Mouse (Mus musculus) neural tube, embryonic 14.5 days (tissue): ENCODE results near the gene Hist1h4f. TPM values are rescaled to one million over a fixed set of nuclear protein-coding genes. Genes with fewer than 3 reads are reported as not detected.
"Not testable (repeated sequence)": the region's sequence is repeated elsewhere in the genome, so short reads cannot be mapped to it uniquely, and the experiment has no call there.

Source experiments
- ATAC-seq: fragments of 200-750 bp; cut with Nextera tagmentation; 2 replicates; pipeline ENCODE4 v1.8.0; 2017; ENCODE audit warnings: low read depth, mild to moderate bottlenecking, moderate TSS enrichment, moderate library complexity
- H3K27ac ChIP-seq: fragments of 300-500 bp; sonication (generic); 2 replicates; pipeline ENCODE4 v1.5.1; 2014; ENCODE audit warnings: low read depth, mild to moderate bottlenecking, control low read depth, low read length, moderate library complexity, mixed read lengths
- H3K27me3 ChIP-seq: fragments of 300-500 bp; sonication (generic); 2 replicates; pipeline ENCODE4 v1.6.1; 2014; ENCODE audit warnings: low read length; ENCODE audit not compliant: control insufficient read depth, insufficient read depth
- H3K36me3 ChIP-seq: fragments of 300-500 bp; sonication (generic); 2 replicates; pipeline ENCODE4 v1.6.1; 2014; ENCODE audit warnings: low read length, mixed read lengths; ENCODE audit not compliant: control insufficient read depth, insufficient read depth
- H3K4me1 ChIP-seq: fragments of 300-500 bp; sonication (generic); 2 replicates; pipeline ENCODE4 v1.6.1; 2014; ENCODE audit warnings: low read length; ENCODE audit not compliant: control insufficient read depth, insufficient read depth
- H3K4me2 ChIP-seq: fragments of 300-500 bp; sonication (generic); 2 replicates; pipeline ENCODE4 v1.6.1; 2014; ENCODE audit warnings: mild to moderate bottlenecking, low read depth, low read length, control low read depth
- H3K4me3 ChIP-seq: fragments of 300-500 bp; sonication (generic); 2 replicates; pipeline ENCODE4 v1.5.1; 2014; ENCODE audit warnings: low read depth, low read length, control low read depth, mixed read lengths
- H3K9ac ChIP-seq: fragments of 300-500 bp; sonication (generic); replicated peaks from 2 replicates; pipeline ENCODE4 v1.6.1; 2014; ENCODE audit warnings: low read depth, mild to moderate bottlenecking, control low read depth, low read length, mixed read lengths
- H3K9me3 ChIP-seq: fragments of 300-500 bp; sonication (generic); 2 replicates; pipeline ENCODE4 v1.6.1; 2016; ENCODE audit warnings: low read length; ENCODE audit not compliant: control insufficient read depth
- WGBS: fragments of 180-500 bp; shearing (Covaris S2); extraction: QIAGEN DNeasy Blood & Tissue Kit; methylation state at CpG from one replicate; pipeline ENCODE4 v1.1.7; 2014; 5-methylcytosine and 5-hydroxymethylcytosine counted together
- polyA plus RNA-seq: library from polyadenylated mRNA; unstranded; fragments of >200 nt; fragmentation: Nextera tagmentation; extraction: Ambion mirVana; gene quantifications from 2 replicates; pipeline ENCODE4 v1.2.1, GENCODE M21; 2014

Gene Hist1h4f
- polyA plus RNA-seq, 1 experiment from 2014 or later: not detected

GRCm38 (mm10) chr13:23550761-23551145, 695 bp downstream of the Hist1h4f start:
- peak overlapping the region; percentile 52 for H3K4me2 ChIP-seq
- peak overlapping the region; percentile 84 for H3K27ac ChIP-seq
- H3K4me1 ChIP-seq: 0 out of 2 replicates have a peak, but pooled peaks cover 3% of the 10 kb centered on the region
- peak overlapping the region; percentile 34 for H3K4me3 ChIP-seq
- H3K9ac ChIP-seq: no peak overlapping the region
- no peaks in the 10 kb centered on the region for H3K9me3 ChIP-seq
- H3K36me3 ChIP-seq: no peaks in the 10 kb centered on the region
- ATAC-seq: no peak
- 3% methylated on average over 3 of the region's 3 CpGs for whole genome bisulfite sequencing
- H3K27me3 ChIP-seq: no peaks in the 10 kb centered on the region; the same call in 1 of the 2 replicates

- ATAC-seq: no peak
- 86% methylated on average over 5 of the region's 5 CpGs for WGBS
- Histone ChIP-seq H3K27me3 (no peaks in the 10 kb centered on the region), H3K4me3 (no peak overlapping the region), H3K9me3 (no peaks in the 10 kb centered on the region), H3K4me1 (no peaks in the 10 kb centered on the region), H3K4me2 (no peak overlapping the region), H3K36me3 (no peaks in the 10 kb centered on the region), H3K27ac (no peak overlapping the region), H3K9ac (no peak overlapping the region)
These were observed 4.8 kb downstream of the Hist1h4f start for GRCm38 (mm10) chr13:23546694-23547093.

- not testable (repeated sequence) for H3K27me3 ChIP-seq, ATAC-seq, H3K9me3 ChIP-seq, H3K9ac ChIP-seq, H3K4me1 ChIP-seq, H3K36me3 ChIP-seq
- Histone ChIP-seq H3K4me3 (peak overlapping the region; percentile 45), H3K4me2 (0 out of 2 replicates have a peak overlapping the region, but pooled peaks have one; percentile 18), H3K27ac (peak overlapping the region; percentile 87; the same call in 1 of the 2 replicates)
- 0% methylated on average over 10 of the region's 14 CpGs for WGBS
These were observed 6.7 kb downstream of the Hist1h4f start for GRCm38 (mm10) chr13:23544787-23545120.

GRCm38 (mm10) chr13:23543965-23544786, 7.3 kb downstream of the Hist1h4f start, which contains the start of gene Hist1h3f:
Gene Hist1h3f, plus strand, starts transcription at chr13:23544052.
- Histone ChIP-seq H3K27ac (peak within 1 kb of the TSS; percentile 87), H3K4me3 (peak within 1 kb of the TSS; percentile 45), H3K9me3 (no peaks in the 10 kb centered on the region), H3K36me3 (no peaks in the 10 kb centered on the region), H3K4me1 (no peaks in the 10 kb centered on the region), H3K4me2 (peak within 1 kb of the TSS; percentile 68), H3K9ac (peak within 1 kb of the TSS; percentile 52), H3K27me3 (no peaks in the 10 kb centered on the region)
- ATAC-seq: peak; percentile 96
- under 1% methylated on average over 25 of the region's 45 CpGs for WGBS

DNA sequence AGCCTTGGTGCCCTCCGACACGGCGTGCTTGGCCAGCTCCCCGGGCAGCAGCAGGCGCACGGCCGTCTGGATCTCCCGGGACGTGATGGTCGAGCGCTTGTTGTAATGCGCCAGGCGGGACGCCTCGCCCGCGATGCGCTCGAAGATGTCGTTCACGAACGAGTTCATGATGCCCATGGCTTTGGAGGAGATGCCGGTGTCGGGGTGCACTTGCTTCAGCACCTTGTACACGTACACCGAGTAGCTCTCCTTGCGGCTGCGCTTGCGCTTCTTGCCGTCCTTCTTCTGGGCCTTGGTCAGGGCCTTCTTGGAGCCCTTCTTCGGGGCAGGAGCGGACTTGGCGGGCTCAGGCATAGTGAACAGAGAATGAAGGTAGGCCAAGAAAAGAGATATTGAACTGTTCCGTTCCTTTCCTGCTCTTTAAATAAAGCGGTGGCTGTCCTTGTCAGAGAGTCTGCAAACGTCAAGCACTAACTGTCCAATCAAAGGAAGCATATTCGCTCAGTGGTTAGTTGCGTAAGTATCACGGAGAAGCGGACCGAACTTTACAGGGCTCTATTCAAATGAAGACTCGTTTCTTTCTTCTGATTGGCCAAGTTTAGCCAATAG, 8.3 kb downstream of the Hist1h4f start, which contains the start of gene Hist1h2bh:
Hist1h2bh (minus strand) TSS at position 394 of the 609 bp plus-strand sequence.
- peak within 1 kb of the TSS; percentile 68 for H3K4me2 ChIP-seq
- under 1% methylated on average over 32 of the region's 42 CpGs for WGBS
- H3K9ac ChIP-seq: peak within 1 kb of the TSS; percentile 32; the same call in 1 of the 2 replicates
- not testable (repeated sequence) for H3K36me3 ChIP-seq, H3K4me1 ChIP-seq, H3K27me3 ChIP-seq, H3K9me3 ChIP-seq
- H3K4me3 ChIP-seq: peak within 1 kb of the TSS; percentile 45
- peak; percentile 91 for ATAC-seq
- peak within 1 kb of the TSS; percentile 66 for H3K27ac ChIP-seq

GRCm38 (mm10) chr13:23542225-23542980, 9.0 kb downstream of the Hist1h4f start:
- H3K27me3 ChIP-seq, H3K9me3 ChIP-seq, H3K27ac ChIP-seq, H3K36me3 ChIP-seq, H3K9ac ChIP-seq, ATAC-seq, H3K4me1 ChIP-seq: not testable (repeated sequence)
- Histone ChIP-seq H3K4me3 (peak overlapping the region; percentile 36), H3K4me2 (peak overlapping the region; percentile 68)
- WGBS: 7% methylated on average over 3 of the region's 3 CpGs

- Histone ChIP-seq H3K4me3 (no peak overlapping the region), H3K9ac (no peak overlapping the region), H3K9me3 (no peaks in the 10 kb centered on the region), H3K27ac (no peak overlapping the region), H3K27me3 (no peaks in the 10 kb centered on the region), H3K36me3 (no peaks in the 10 kb centered on the region), H3K4me1 (no peaks in the 10 kb centered on the region), H3K4me2 (no peak overlapping the region)
- 92% methylated on average over 3 of the region's 3 CpGs for WGBS
- no peak for ATAC-seq
These were observed 10.0 kb downstream of the Hist1h4f start for GRCm38 (mm10) chr13:23541497-23541896.

GRCm38 (mm10) chr13:23539821-23540220, 11.6 kb downstream of the Hist1h4f start:
- not testable (repeated sequence) for H3K27ac ChIP-seq, H3K4me3 ChIP-seq, H3K36me3 ChIP-seq, H3K9me3 ChIP-seq, H3K4me1 ChIP-seq, H3K9ac ChIP-seq, H3K27me3 ChIP-seq, ATAC-seq, H3K4me2 ChIP-seq
- WGBS: 76% methylated on average over 1 of the region's 1 CpGs
